ENCODE assay signal across 21 mouse cellular contexts in genomic region chr9:83555580-83555979, GRCm38 (mm10).
"Had no signal": no experiment of that assay in that cellular context is flagged by ENCODE, and none has a peak within 500 bp of the region (broad histone marks: within the 10 kb centered on the region; RNA-seq: fewer than 3 reads in every experiment).

No protein-coding gene starts in this region.

- H3K9ac ChIP-seq: heart, embryonic 12.5 days; hindbrain, embryonic 12.5 days; hindbrain, embryonic 14.5 days; intestine, embryonic 15.5 days; limb, embryonic 12.5 days; liver, embryonic 13.5 days; liver, embryonic 15.5 days had no signal

- H3K4me1 ChIP-seq: liver, embryonic 13.5 days; liver, embryonic 15.5 days had no signal

- H3K4me3 ChIP-seq: heart, adult 2 months; heart, embryonic 12.5 days; hindbrain, embryonic 10.5 days; hindbrain, embryonic 12.5 days; intestine, embryonic 15.5 days; layer of hippocampus, adult 2 months; left cerebral cortex, adult 2 months; limb, embryonic 10.5 days; limb, embryonic 12.5 days; liver, embryonic 13.5 days; liver, embryonic 15.5 days had no signal

- DNase-seq: gastrocnemius, postnatal 14 days; gastrocnemius, postnatal 36 days; heart, adult 2 months; heart, postnatal 10 days; heart, postnatal 4 days; kidney, adult 18-20 months; liver; liver, embryonic 13.5 days had no signal

- H3K36me3 ChIP-seq: heart, embryonic 12.5 days; hindbrain, embryonic 10.5 days; hindbrain, embryonic 12.5 days; intestine, embryonic 15.5 days; limb, embryonic 10.5 days; limb, embryonic 12.5 days; liver, embryonic 13.5 days; liver, embryonic 15.5 days had no signal

- ATAC-seq: inflammation-experienced regulatory T-cells, adult 6 months; intestine, embryonic 15.5 days; intestine, postnatal 0 days had no signal

- H3K27ac ChIP-seq: hindbrain, embryonic 10.5 days; hindbrain, embryonic 12.5 days; hindbrain, embryonic 14.5 days; intestine, embryonic 15.5 days; left cerebral cortex, adult 2 months; limb, embryonic 12.5 days; liver, embryonic 13.5 days; liver, embryonic 15.5 days had no signal

- H3K9me3 ChIP-seq: heart, embryonic 12.5 days; hindbrain, embryonic 10.5 days; hindbrain, embryonic 12.5 days; intestine, embryonic 15.5 days; limb, embryonic 10.5 days; limb, embryonic 12.5 days; liver, embryonic 13.5 days; liver, embryonic 15.5 days had no signal

- H3K27me3 ChIP-seq: heart, embryonic 12.5 days; hindbrain, embryonic 12.5 days; intestine, embryonic 15.5 days; limb, embryonic 12.5 days; liver, embryonic 13.5 days; liver, embryonic 15.5 days had no signal

- H3K4me2 ChIP-seq: heart, embryonic 12.5 days; hindbrain, embryonic 12.5 days; hindbrain, embryonic 14.5 days; intestine, embryonic 15.5 days; limb, embryonic 12.5 days; liver, embryonic 11.5 days; liver, embryonic 13.5 days; liver, embryonic 15.5 days had no signal
